Mouse (Mus musculus) lung, adult 2 months (tissue): Measurements from ENCODE around the gene Trim17.

Experiments used
- CTCF ChIP-seq: fragments of 200-500 bp; IDR thresholded peaks from 2 replicates; pipeline ENCODE4 v1.5.1; 2011; ENCODE audit warnings: mild to moderate bottlenecking, low read length, control low read depth; ENCODE audit not compliant: insufficient read depth
- POLR2A ChIP-seq: fragments of 200-500 bp; IDR thresholded peaks from 2 replicates; pipeline ENCODE4 v1.6.1; 2011; ENCODE audit warnings: low read depth, mild to moderate bottlenecking, control low read depth, low read length, borderline replicate concordance; ENCODE audit errors: extremely low read depth

DNA sequence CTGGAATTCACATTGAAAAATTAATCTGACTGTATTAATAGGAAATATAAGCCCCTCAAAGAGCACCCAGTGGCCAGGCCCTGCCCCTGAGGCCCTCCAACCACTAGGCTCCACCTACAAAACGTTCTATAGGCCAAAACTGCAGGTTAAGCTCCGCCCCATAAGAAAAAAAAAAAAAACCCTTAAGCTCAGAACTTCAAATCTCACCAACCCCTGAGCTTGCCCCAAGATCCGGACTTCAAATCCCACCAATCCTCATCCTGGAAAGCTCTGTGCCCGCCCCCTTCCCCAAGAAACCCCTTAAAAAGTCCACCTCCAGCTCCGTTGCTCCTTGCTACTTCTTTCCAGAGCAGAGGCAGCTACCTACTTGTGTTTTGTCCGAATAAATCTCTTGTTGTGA lies 49.6 kb upstream of the Trim17 start:
- TF ChIP-seq CTCF (no peak), POLR2A (no peak)
